Mouse (Mus musculus): Measurements from ENCODE around the gene Tmod2. TPM values are rescaled to one million over a fixed set of nuclear protein-coding genes. Genes with fewer than 3 reads are reported as not detected.

Gene Tmod2
- total and polyA plus RNA-seq, 3 experiments = not detected

DNA sequence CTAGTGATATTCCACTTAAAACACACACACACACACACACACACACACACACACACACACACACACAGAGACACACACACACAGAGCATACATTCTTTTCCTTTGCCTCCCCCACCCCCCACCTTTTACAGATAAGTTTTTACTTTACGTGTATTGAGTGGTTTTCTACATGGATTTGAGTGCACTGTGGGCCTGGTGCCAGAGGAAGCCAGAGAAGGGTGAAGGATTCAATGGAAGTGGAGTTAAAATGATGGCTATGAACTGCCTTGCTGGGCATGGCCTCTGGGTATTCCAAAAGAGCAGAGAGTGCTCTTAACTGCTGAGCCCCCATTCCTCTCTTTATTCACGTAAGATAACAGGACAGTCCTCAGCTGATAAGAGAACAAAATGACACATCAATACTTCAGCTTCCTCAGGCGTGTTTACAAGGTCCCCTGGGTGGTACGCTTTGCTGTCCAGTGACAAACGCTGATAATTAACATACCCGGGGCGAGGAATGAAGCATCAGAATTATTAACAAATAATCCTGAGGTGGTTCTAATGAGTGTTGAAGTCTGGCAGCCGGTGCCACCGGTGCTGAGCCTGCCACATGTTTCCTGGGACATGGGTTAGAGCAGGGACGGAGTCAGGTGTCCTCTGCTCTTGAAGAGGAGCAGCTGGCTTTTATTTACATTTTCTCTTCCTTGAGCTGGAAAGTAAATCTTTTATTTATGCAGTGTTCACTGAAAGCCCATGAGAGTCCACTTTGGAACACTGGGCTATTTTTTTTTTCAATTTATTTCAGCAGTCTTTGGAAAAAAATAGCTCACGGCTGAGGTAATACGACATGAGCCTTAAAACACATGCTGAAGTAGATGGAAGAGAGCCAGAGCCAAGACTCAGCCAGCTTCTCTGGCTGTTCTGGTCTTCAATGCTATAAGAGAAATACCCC, 43.1 kb upstream of the Tmod2 start:
- peak; percentile 6 for DNase-seq (ENCODE audit: low read depth, low spot score)
- Histone ChIP-seq H3K79me2 (ENCODE audit: control insufficient read depth, insufficient read depth, low read length, poor library complexity) (no peaks in the 10 kb centered on the region), H3K27me3 (ENCODE audit: control insufficient read depth in 1 of 2, insufficient read depth in 2 of 2, low read length in 2 of 2) (no peaks in the 10 kb centered on the region)

DNA sequence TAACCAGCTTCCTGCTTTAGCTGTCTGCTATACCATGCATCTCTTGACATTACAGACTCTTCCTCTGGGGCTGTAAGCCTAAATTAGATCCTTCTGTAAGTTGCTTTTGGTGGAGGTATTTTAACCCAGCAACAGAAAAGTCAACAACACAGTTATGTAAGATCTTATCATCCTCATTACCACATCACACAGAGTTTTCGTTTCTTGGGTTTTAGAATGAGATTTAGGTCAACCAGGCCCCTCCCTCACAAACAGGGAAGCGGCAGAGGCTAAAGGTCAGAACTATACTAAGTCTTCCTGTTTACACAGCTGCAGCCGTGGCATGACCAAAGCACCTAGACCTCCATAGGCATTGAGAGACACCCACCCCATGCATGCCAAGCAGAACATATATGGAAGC, 34.3 kb upstream of the Tmod2 start:
- no peak overlapping the region for H3K27ac ChIP-seq (ENCODE audit: control insufficient read depth, low read depth, low read length)
- no peak overlapping the region for H3K4me3 ChIP-seq (ENCODE audit: control insufficient read depth in 1 of 2, insufficient read depth in 1 of 2, low read depth in 2 of 2, low read length in 2 of 2)
- no peaks in the 10 kb centered on the region for H3K36me3 ChIP-seq (ENCODE audit: control insufficient read depth in 1 of 2, insufficient read depth in 2 of 2, low read length in 2 of 2)
- TF ChIP-seq TBP (IDR thresholded peaks at IDR 0.05; ENCODE audit: low read depth, low read length) (no peak), ZC3H11A (IDR thresholded peaks at IDR 0.05; ENCODE audit: low read depth, low read length) (no peak), E2F4 (IDR thresholded peaks at IDR 0.05; ENCODE audit: borderline replicate concordance, low read depth, low read length) (no peak), GATA1 (IDR thresholded peaks at IDR 0.05; ENCODE audit: low read depth, low read length) (no peak), ELF1 (IDR thresholded peaks at IDR 0.05; ENCODE audit: low read depth, low read length) (no peak), CHD2 (IDR thresholded peaks at IDR 0.05; ENCODE audit: low read length) (no peak), TAL1 (IDR thresholded peaks at IDR 0.05; ENCODE audit: low read length) (no peak), MYB (IDR thresholded peaks at IDR 0.05; ENCODE audit: low read depth, low read length) (no peak), CTCF (IDR thresholded peaks at IDR 0.05 in 2 of 3, conservative IDR thresholded peaks at IDR 0.05 in 1 of 3; ENCODE audit: control insufficient read depth in 1 of 3, insufficient read depth in 1 of 3, low read depth in 2 of 3, low read length in 3 of 3, poor library complexity in 1 of 3, severe bottlenecking in 1 of 3) (no peak), USF2 (IDR thresholded peaks at IDR 0.05; ENCODE audit: borderline replicate concordance in 1 of 2, insufficient read depth in 1 of 2, low read depth in 1 of 2, low read length in 2 of 2) (no peak), ZMIZ1 (IDR thresholded peaks at IDR 0.05; ENCODE audit: low read depth, low read length) (no peak), GABPA (IDR thresholded peaks at IDR 0.05; ENCODE audit: low read depth, low read length) (no peak), EP300 (IDR thresholded peaks at IDR 0.05; ENCODE audit: low read depth in 1 of 2, low read length in 2 of 2) (no peak), MXI1 (IDR thresholded peaks at IDR 0.05; ENCODE audit: low read depth, low read length) (no peak), POLR2A (IDR thresholded peaks at IDR 0.05; ENCODE audit: control insufficient read depth in 1 of 2, insufficient read depth in 1 of 2, low read depth in 1 of 2, low read length in 2 of 2, poor library complexity in 1 of 2) (no peak), MAX (IDR thresholded peaks at IDR 0.05; ENCODE audit: low read length) (no peak), UBTF (IDR thresholded peaks at IDR 0.05; ENCODE audit: borderline replicate concordance, insufficient read depth, low read depth, low read length) (no peak), NRF1 (IDR thresholded peaks at IDR 0.05; ENCODE audit: insufficient read depth, low read depth, low read length, poor library complexity, severe bottlenecking) (no peak)
- no peaks in the 10 kb centered on the region for H3K9me3 ChIP-seq (replicated peaks; ENCODE audit: insufficient read depth, low read length)
- DNase-seq (ENCODE audit: low read depth, low spot score) = no peak
- H3K9ac ChIP-seq (ENCODE audit: control insufficient read depth, low read depth, low read length, poor library complexity, severe bottlenecking) = no peak overlapping the region
- no peaks in the 10 kb centered on the region for H3K79me2 ChIP-seq (ENCODE audit: control insufficient read depth, insufficient read depth, low read length, poor library complexity)
- no peaks in the 10 kb centered on the region for H3K27me3 ChIP-seq (ENCODE audit: control insufficient read depth in 1 of 2, insufficient read depth in 2 of 2, low read length in 2 of 2)
- no peaks in the 10 kb centered on the region for H3K4me1 ChIP-seq (ENCODE audit: control insufficient read depth in 1 of 2, insufficient read depth in 2 of 2, low read length in 2 of 2)

More for the DNA sequence above, 43.1 kb upstream of the Tmod2 start:
- no peaks in the 10 kb centered on the region for H3K36me3 ChIP-seq (ENCODE audit: control insufficient read depth in 1 of 2, insufficient read depth in 2 of 2, low read length in 2 of 2)
- peaks cover 0 to 5% of the 10 kb centered on the region in 2 experiments; a peak in 1 of 4 replicates for H3K4me1 ChIP-seq (ENCODE audit: control insufficient read depth in 1 of 2, insufficient read depth in 2 of 2, low read length in 2 of 2)
- TF ChIP-seq UBTF (IDR thresholded peaks at IDR 0.05; ENCODE audit: borderline replicate concordance, insufficient read depth, low read depth, low read length) (no peak), SIN3A (IDR thresholded peaks at IDR 0.05; ENCODE audit: low read length) (no peak), POLR2A (IDR thresholded peaks at IDR 0.05; ENCODE audit: control insufficient read depth in 1 of 2, insufficient read depth in 1 of 2, low read depth in 1 of 2, low read length in 2 of 2, poor library complexity in 1 of 2) (no peak), USF2 (IDR thresholded peaks at IDR 0.05; ENCODE audit: borderline replicate concordance in 1 of 2, insufficient read depth in 1 of 2, low read depth in 1 of 2, low read length in 2 of 2) (no peak), MYC (IDR thresholded peaks at IDR 0.05; ENCODE audit: low read depth, low read length) (no peak), GATA1 (IDR thresholded peaks at IDR 0.05; ENCODE audit: low read depth, low read length) (peak; percentile 38; the same call in 1 of the 2 replicates), SMC3 (IDR thresholded peaks at IDR 0.05; ENCODE audit: low read depth, low read length) (no peak), ZKSCAN1 (IDR thresholded peaks at IDR 0.05; ENCODE audit: low read depth, low read length) (no peak)
- no peaks in the 10 kb centered on the region for H3K9me3 ChIP-seq (replicated peaks; ENCODE audit: insufficient read depth, low read length)
- H3K27ac ChIP-seq (ENCODE audit: control insufficient read depth, low read depth, low read length) = no peak overlapping the region
- no peak overlapping the region for H3K4me3 ChIP-seq (ENCODE audit: control insufficient read depth in 1 of 2, insufficient read depth in 1 of 2, low read depth in 2 of 2, low read length in 2 of 2)
- H3K9ac ChIP-seq (ENCODE audit: control insufficient read depth, low read depth, low read length, poor library complexity, severe bottlenecking) = no peak overlapping the region

All from MEL (cell line).